Mouse (Mus musculus) thymus, postnatal 0 days (tissue): ENCODE measurements around the gene Pkd1. TPM values are rescaled to one million over a fixed set of nuclear protein-coding genes. Genes with fewer than 3 reads are reported as not detected.

Experiments
- DNase-seq: peaks from one replicate; pipeline ENCODE4 v3.0.0-alpha.2; 2015; ENCODE audit warnings: low spot score
- microRNA-seq: library from miRNA; unstranded; fragments of <30 nt; microRNA quantifications from one replicate; pipeline ENCODE4, GENCODE M21; 2016; ENCODE audit warnings: borderline number of aligned reads
- polyA plus RNA-seq: library from polyadenylated mRNA; unstranded; fragments of >200 nt; fragmentation: Nextera tagmentation; extraction: Ambion mirVana; gene quantifications from 2 replicates; pipeline ENCODE4 v1.2.1, GENCODE M21; 2015

Gene Pkd1
- polyA plus RNA-seq, 1 experiment from 2014 or later: 6.4 TPM

- no peak for DNase-seq
These were observed 93.2 kb downstream of the Pkd1 start for GRCm38 (mm10) chr17:24642791-24643343.

- DNase-seq: no peak
These were observed 94.5 kb downstream of the Pkd1 start for GRCm38 (mm10) chr17:24644030-24644715.

- no peak for DNase-seq
These were observed 95.5 kb downstream of the Pkd1 start for GRCm38 (mm10) chr17:24644875-24645721.

- no peak for DNase-seq
These were observed 96.3 kb downstream of the Pkd1 start for GRCm38 (mm10) chr17:24645916-24646315.

Small RNA genes within 50 kb of the gene (microRNA-seq; reads per million reads assigned to microRNA genes)
- not detected for gene Gm24589

Other genes starting within 250 kb of the Pkd1 start
- gene Abca17, start 198.8 kb upstream of the Pkd1 start, polyA plus RNA-seq: not detected in 2 replicates
- gene Abca3, start 197.9 kb upstream of the Pkd1 start, polyA plus RNA-seq: 5.6 and 8.1 TPM in 2 replicates
- gene Rnps1, start 135.3 kb upstream of the Pkd1 start, polyA plus RNA-seq: 232 and 240 TPM in 2 replicates
- gene Eci1, start 123.2 kb upstream of the Pkd1 start, polyA plus RNA-seq: 23.2 and 31.3 TPM in 2 replicates
- gene Dnase1l2, start 106.7 kb upstream of the Pkd1 start, polyA plus RNA-seq: 1.7 and 1.9 TPM in 2 replicates
- 12.2 and 24.5 TPM in 2 replicates for gene E4f1, start 79.5 kb upstream of the Pkd1 start, polyA plus RNA-seq
- 55.7 and 57.4 TPM in 2 replicates for gene Pgp, start 79.4 kb upstream of the Pkd1 start, polyA plus RNA-seq
- 0.18 TPM in 1 of 2 replicates, not detected in the other for gene Bricd5, start 76.0 kb upstream of the Pkd1 start, polyA plus RNA-seq
- gene Mlst8, start 70.8 kb upstream of the Pkd1 start, polyA plus RNA-seq: 18.6 and 19.2 TPM in 2 replicates
- 0.10 and 0.19 TPM in 2 replicates for gene Caskin1, start 61.2 kb upstream of the Pkd1 start, polyA plus RNA-seq
- 59.9 and 64.3 TPM in 2 replicates for gene Traf7, start 21.9 kb upstream of the Pkd1 start, polyA plus RNA-seq
- gene Rab26, start 15.6 kb upstream of the Pkd1 start, polyA plus RNA-seq: 1.5 and 2.4 TPM in 2 replicates
- gene Tsc2, start 82.8 kb downstream of the Pkd1 start, polyA plus RNA-seq: 25.0 and 26.0 TPM in 2 replicates
- 8.2 and 10.4 TPM in 2 replicates for gene Nthl1, start 82.8 kb downstream of the Pkd1 start, polyA plus RNA-seq
- gene Slc9a3r2, start 100.5 kb downstream of the Pkd1 start, polyA plus RNA-seq: 11.3 and 11.9 TPM in 2 replicates
- gene Npw, start 108.6 kb downstream of the Pkd1 start, polyA plus RNA-seq: 0.21 TPM in 1 of 2 replicates, not detected in the other
- gene Zfp598, start 119.9 kb downstream of the Pkd1 start, polyA plus RNA-seq: 11.6 and 14.5 TPM in 2 replicates
- 0.09 and 0.13 TPM in 2 replicates for gene Syngr3, start 140.1 kb downstream of the Pkd1 start, polyA plus RNA-seq
- gene Gfer, start 146.3 kb downstream of the Pkd1 start, polyA plus RNA-seq: 36.0 and 36.2 TPM in 2 replicates
- gene Noxo1, start 146.4 kb downstream of the Pkd1 start, polyA plus RNA-seq: 2.3 and 3.0 TPM in 2 replicates
- gene Tbl3, start 157.8 kb downstream of the Pkd1 start, polyA plus RNA-seq: 65.9 TPM in 2 replicates
- 0.13 TPM in 1 of 2 replicates, not detected in the other for gene Rnf151, start 168.2 kb downstream of the Pkd1 start, polyA plus RNA-seq
- gene Rps2, start 168.3 kb downstream of the Pkd1 start, polyA plus RNA-seq: 1,372 and 1,374 TPM in 2 replicates
- gene Ndufb10, start 174.6 kb downstream of the Pkd1 start, polyA plus RNA-seq: 304 and 335 TPM in 2 replicates
- gene Rpl3l, start 178.0 kb downstream of the Pkd1 start, polyA plus RNA-seq: 0.82 and 1.6 TPM in 2 replicates
- gene Msrb1, start 186.8 kb downstream of the Pkd1 start, polyA plus RNA-seq: 48.7 and 53.4 TPM in 2 replicates
- gene Hs3st6, start 203.2 kb downstream of the Pkd1 start, polyA plus RNA-seq: 0.25 and 0.40 TPM in 2 replicates